Mouse (Mus musculus): ENCODE measurements around the gene 1600002K03Rik. TPM values are rescaled to one million over a fixed set of nuclear protein-coding genes. Genes with fewer than 3 reads are reported as not detected.

Gene 1600002K03Rik
- total RNA-seq, 4 experiments from 2014 or later = 4.9 to 7.7 (median 5.9) TPM

GRCm38 (mm10) chr10:80141243-80141642 is 31.5 kb upstream of the 1600002K03Rik start:
- peak; percentile 94 for DNase-seq (ENCODE audit: low spot score)

- DNase-seq (ENCODE audit: low spot score) = peak; percentile 97
These were observed 30.8 kb upstream of the 1600002K03Rik start for GRCm38 (mm10) chr10:80141786-80142529.

GRCm38 (mm10) chr10:80142530-80142925 is 30.2 kb upstream of the 1600002K03Rik start:
- DNase-seq (ENCODE audit: low spot score) = no peak

GRCm38 (mm10) chr10:80143664-80144063 is 29.1 kb upstream of the 1600002K03Rik start:
- DNase-seq (ENCODE audit: low spot score) = no peak

GRCm38 (mm10) chr10:80144159-80144558 is 28.6 kb upstream of the 1600002K03Rik start:
- DNase-seq (ENCODE audit: low spot score) = no peak

GRCm38 (mm10) chr10:80144864-80145838 is 27.6 kb upstream of the 1600002K03Rik start:
- no peak for DNase-seq (ENCODE audit: low spot score)

GRCm38 (mm10) chr10:80145896-80146295 is 26.8 kb upstream of the 1600002K03Rik start:
- no peak for DNase-seq (ENCODE audit: low spot score)

- DNase-seq (ENCODE audit: low spot score) = no peak
These were observed 26.2 kb upstream of the 1600002K03Rik start for GRCm38 (mm10) chr10:80146568-80147011.

GRCm38 (mm10) chr10:80147146-80147718 is 25.5 kb upstream of the 1600002K03Rik start:
- DNase-seq (ENCODE audit: low spot score) = no peak

GRCm38 (mm10) chr10:80147719-80148601 is 24.8 kb upstream of the 1600002K03Rik start, which contains the start of gene Midn:
Midn (plus strand) TSS chr10:80148272.
- DNase-seq (ENCODE audit: low spot score) = peak; percentile 88

- peak; percentile 94 for DNase-seq (ENCODE audit: low spot score)
These were observed 24.0 kb upstream of the 1600002K03Rik start for GRCm38 (mm10) chr10:80148610-80149290.

GRCm38 (mm10) chr10:80149291-80150225 is 23.2 kb upstream of the 1600002K03Rik start:
- peak; percentile 97 for DNase-seq (ENCODE audit: low spot score)

GRCm38 (mm10) chr10:80150226-80151210 is 22.2 kb upstream of the 1600002K03Rik start:
- no peak for DNase-seq (ENCODE audit: low spot score)

GRCm38 (mm10) chr10:80151211-80152034 is 21.3 kb upstream of the 1600002K03Rik start:
- DNase-seq (ENCODE audit: low spot score) = no peak

- DNase-seq (ENCODE audit: low spot score) = no peak
These were observed 20.5 kb upstream of the 1600002K03Rik start for GRCm38 (mm10) chr10:80152071-80152872.

- DNase-seq (ENCODE audit: low spot score) = no peak
These were observed 19.9 kb upstream of the 1600002K03Rik start for GRCm38 (mm10) chr10:80152873-80153260.

All from heart, adult 8-10 months (tissue).